Mouse (Mus musculus): ENCODE measurements around the gene Srcin1. TPM values are rescaled to one million over a fixed set of nuclear protein-coding genes. Genes with fewer than 3 reads are reported as not detected.

Gene Srcin1
- polyA plus RNA-seq, 1 experiment from 2014 or later = 9.2 TPM

DNA sequence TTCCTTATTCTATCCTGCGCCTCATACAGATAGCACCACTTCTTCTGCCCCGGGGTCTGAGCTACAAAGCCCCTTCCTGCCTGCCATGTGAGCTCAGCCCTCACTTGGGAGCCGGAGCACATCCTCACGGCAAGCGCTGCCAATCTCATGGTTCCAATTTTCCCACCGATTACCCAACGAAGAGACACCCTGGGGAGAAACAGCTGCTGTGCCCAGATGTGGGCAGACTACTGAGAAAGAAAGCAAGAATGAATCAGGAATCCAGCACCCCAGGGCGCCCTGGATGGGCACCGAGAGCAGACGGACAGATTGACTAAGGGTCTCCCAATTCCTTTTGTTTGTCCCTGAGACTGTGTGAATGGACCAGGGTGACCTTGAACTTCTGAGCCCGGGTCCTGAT, 8.5 kb downstream of the Srcin1 start:
- Histone ChIP-seq H3K4me3 (ENCODE audit: low read depth, low read length) (no peak overlapping the region), H3K4me1 (ENCODE audit: control insufficient read depth, insufficient read depth, low read length) (peaks cover 79% of the 10 kb centered on the region), H3K4me2 (ENCODE audit: low read length) (peak overlapping the region; percentile 2; the same call in 1 of the 2 replicates), H3K36me3 (ENCODE audit: control insufficient read depth, insufficient read depth, low read length) (no peaks in the 10 kb centered on the region), H3K27me3 (ENCODE audit: control insufficient read depth, insufficient read depth, low read depth, low read length) (no peaks in the 10 kb centered on the region), H3K27ac (ENCODE audit: low read length) (no peak overlapping the region), H3K9ac (ENCODE audit: low read depth, low read length) (peak overlapping the region; percentile 4; the same call in 1 of the 2 replicates), H3K9me3 (replicated peaks; ENCODE audit: control insufficient read depth, low read length, poor library complexity, severe bottlenecking) (no peaks in the 10 kb centered on the region)
- no peak for ATAC-seq
- WGBS = 9% methylated on average over 11 of the region's 11 CpGs

DNA sequence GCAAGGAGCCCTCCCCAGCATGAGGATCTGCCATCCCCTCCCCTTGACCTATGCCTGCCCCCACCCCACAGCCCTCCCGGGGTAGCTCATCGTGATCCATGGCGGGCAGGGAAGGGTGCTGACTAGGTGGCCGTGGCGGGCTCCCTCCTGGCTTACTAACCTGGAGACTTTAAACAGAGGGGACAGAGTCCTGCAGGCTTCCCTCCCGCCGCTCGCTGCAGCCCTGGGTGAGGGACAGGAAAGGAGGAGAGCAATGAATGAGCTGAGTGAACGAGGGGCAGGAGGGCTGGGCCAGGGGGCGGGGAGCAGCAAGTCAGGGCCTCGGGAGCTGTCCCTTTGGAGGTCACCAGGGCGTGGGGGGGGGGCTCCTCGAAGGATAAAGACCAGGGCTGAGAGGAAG, 9.4 kb downstream of the Srcin1 start:
- Histone ChIP-seq H3K9me3 (replicated peaks; ENCODE audit: control insufficient read depth, low read length, poor library complexity, severe bottlenecking) (no peaks in the 10 kb centered on the region), H3K9ac (ENCODE audit: low read depth, low read length) (0 out of 2 replicates have a peak overlapping the region, but pooled peaks have one; percentile 27), H3K27me3 (ENCODE audit: control insufficient read depth, insufficient read depth, low read depth, low read length) (no peaks in the 10 kb centered on the region), H3K36me3 (ENCODE audit: control insufficient read depth, insufficient read depth, low read length) (no peaks in the 10 kb centered on the region), H3K4me3 (ENCODE audit: low read depth, low read length) (no peak overlapping the region), H3K4me1 (ENCODE audit: control insufficient read depth, insufficient read depth, low read length) (peaks cover 72% of the 10 kb centered on the region), H3K4me2 (ENCODE audit: low read length) (peak overlapping the region; percentile 23; the same call in 1 of the 2 replicates), H3K27ac (ENCODE audit: low read length) (no peak overlapping the region)
- WGBS = 8% methylated on average over 13 of the region's 13 CpGs
- no peak for ATAC-seq

DNA sequence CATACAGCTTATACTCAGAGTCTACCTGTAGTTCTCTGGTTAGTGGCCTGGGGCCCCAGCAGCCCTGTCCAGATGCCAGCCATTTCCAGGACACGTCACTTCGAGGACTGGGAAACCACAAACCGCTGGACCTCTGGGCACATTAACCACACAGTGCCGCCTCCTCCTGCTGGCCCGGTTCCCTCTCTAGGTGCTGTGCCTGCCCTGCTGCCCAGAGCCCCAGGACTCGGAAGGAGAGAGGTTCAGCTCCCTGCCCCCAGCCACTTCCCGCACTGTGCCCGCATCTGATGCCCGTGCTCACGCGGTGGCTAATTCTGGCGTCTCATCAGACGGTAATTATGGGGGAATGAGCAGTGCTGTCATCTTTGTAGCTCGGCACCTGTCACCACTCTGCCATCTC, 12.3 kb downstream of the Srcin1 start:
- 44% methylated on average over 14 of the region's 14 CpGs for WGBS
- Histone ChIP-seq H3K27me3 (ENCODE audit: control insufficient read depth, insufficient read depth, low read depth, low read length) (no peaks in the 10 kb centered on the region), H3K9me3 (replicated peaks; ENCODE audit: control insufficient read depth, low read length, poor library complexity, severe bottlenecking) (no peaks in the 10 kb centered on the region), H3K4me1 (ENCODE audit: control insufficient read depth, insufficient read depth, low read length) (peaks cover 72% of the 10 kb centered on the region), H3K4me2 (ENCODE audit: low read length) (no peak overlapping the region), H3K4me3 (ENCODE audit: low read depth, low read length) (no peak overlapping the region), H3K36me3 (ENCODE audit: control insufficient read depth, insufficient read depth, low read length) (no peaks in the 10 kb centered on the region), H3K9ac (ENCODE audit: low read depth, low read length) (0 out of 2 replicates have a peak overlapping the region, but pooled peaks have one; percentile 11), H3K27ac (ENCODE audit: low read length) (no peak overlapping the region)
- ATAC-seq = no peak

DNA sequence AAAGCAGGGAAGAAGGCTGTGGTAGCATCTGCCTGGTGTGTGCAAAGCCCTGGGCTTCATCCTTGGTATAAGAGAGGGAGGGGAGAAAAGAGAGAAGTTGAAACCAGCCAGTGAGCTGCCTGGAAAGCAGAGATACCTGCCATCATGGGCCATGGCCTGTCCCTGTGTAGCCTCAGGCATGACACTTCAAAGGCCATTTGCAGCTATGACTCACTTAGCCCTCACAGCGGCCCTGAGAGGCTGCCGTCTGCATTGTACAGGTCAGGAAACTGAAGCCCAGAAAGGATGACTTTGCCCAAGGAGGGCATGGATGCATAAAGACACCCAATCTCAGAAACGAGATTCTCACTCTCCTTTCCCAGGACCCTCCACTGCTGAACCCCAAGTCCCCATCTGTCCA, 13.4 kb downstream of the Srcin1 start:
- Histone ChIP-seq H3K27me3 (ENCODE audit: control insufficient read depth, insufficient read depth, low read depth, low read length) (no peaks in the 10 kb centered on the region), H3K27ac (ENCODE audit: low read length) (no peak overlapping the region), H3K36me3 (ENCODE audit: control insufficient read depth, insufficient read depth, low read length) (no peaks in the 10 kb centered on the region), H3K4me1 (ENCODE audit: control insufficient read depth, insufficient read depth, low read length) (peaks cover 69% of the 10 kb centered on the region), H3K4me3 (ENCODE audit: low read depth, low read length) (no peak overlapping the region), H3K4me2 (ENCODE audit: low read length) (no peak overlapping the region), H3K9me3 (replicated peaks; ENCODE audit: control insufficient read depth, low read length, poor library complexity, severe bottlenecking) (no peaks in the 10 kb centered on the region), H3K9ac (ENCODE audit: low read depth, low read length) (0 out of 2 replicates have a peak overlapping the region, but pooled peaks have one; percentile 11)
- ATAC-seq = no peak
- WGBS = 55% methylated on average over 3 of the region's 3 CpGs

DNA sequence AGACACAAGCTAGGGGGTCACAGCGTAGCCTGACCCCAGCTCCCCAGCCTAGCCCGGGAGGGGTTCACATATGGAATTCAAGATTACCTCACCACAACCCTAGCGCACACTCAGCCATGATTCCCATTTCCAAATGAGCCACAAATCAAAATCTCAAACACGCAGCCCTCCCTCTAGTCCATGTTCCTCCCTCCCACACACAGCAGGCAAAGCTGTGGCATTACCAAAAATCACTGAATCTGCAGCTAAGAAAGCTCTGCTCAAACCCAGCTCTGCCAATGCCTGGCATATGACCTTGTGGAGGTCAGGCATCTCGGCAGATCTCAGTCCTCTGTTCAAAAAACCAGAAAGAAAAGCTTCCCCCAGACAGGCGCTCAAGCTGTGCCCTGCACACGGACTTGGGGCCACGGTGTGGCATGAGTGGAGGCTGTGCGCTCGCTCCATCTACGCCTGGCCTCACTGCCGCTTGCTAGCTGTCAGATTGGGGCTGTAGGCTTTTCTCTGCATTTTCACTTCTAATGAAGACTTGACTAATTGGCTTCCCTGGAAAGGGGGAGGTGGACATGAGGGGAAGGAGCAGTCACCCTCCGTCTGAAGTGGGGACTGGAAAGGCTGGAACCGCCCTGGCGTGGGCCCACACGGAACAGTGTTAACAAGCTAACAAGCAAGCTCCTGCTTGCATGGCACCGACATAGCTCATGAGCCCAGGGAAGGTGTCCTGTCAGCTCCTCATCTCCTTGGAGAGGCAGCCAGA, 15.6 kb downstream of the Srcin1 start:
- 0 out of 2 replicates have a peak overlapping the region, but pooled peaks have one; percentile 35 for H3K27ac ChIP-seq (ENCODE audit: low read length)
- WGBS = 27% methylated on average over 17 of the region's 17 CpGs
- H3K9ac ChIP-seq (ENCODE audit: low read depth, low read length) = peak overlapping the region; percentile 31
- H3K36me3 ChIP-seq (ENCODE audit: control insufficient read depth, insufficient read depth, low read length) = no peaks in the 10 kb centered on the region
- H3K27me3 ChIP-seq (ENCODE audit: control insufficient read depth, insufficient read depth, low read depth, low read length) = no peaks in the 10 kb centered on the region
- peaks cover 65% of the 10 kb centered on the region for H3K4me1 ChIP-seq (ENCODE audit: control insufficient read depth, insufficient read depth, low read length)
- no peak overlapping the region for H3K4me3 ChIP-seq (ENCODE audit: low read depth, low read length)
- no peak for ATAC-seq
- H3K9me3 ChIP-seq (replicated peaks; ENCODE audit: control insufficient read depth, low read length, poor library complexity, severe bottlenecking) = no peaks in the 10 kb centered on the region
- H3K4me2 ChIP-seq (ENCODE audit: low read length) = no peak overlapping the region

DNA sequence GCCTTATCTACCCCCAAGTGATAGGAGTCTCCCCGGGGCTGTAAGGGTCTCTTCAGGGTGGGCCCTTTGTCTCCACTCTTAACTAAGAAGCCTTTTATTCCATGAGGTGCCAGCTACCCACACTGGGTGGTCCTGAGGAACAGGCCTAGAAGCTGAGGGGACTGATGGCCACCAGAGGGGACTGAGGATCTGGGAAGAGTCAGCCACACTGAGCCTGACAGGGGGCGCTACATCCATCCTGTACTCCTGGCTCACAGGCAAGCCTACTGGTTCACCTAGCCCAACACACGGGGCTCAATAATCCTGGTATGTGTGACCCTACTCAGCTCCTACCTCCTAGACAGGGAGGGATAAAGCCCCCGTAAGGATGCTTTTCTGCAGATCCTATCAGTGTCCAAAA, 16.4 kb downstream of the Srcin1 start:
- Histone ChIP-seq H3K9ac (ENCODE audit: low read depth, low read length) (no peak overlapping the region), H3K4me2 (ENCODE audit: low read length) (no peak overlapping the region), H3K4me1 (ENCODE audit: control insufficient read depth, insufficient read depth, low read length) (peaks cover 65% of the 10 kb centered on the region), H3K4me3 (ENCODE audit: low read depth, low read length) (no peak overlapping the region), H3K9me3 (replicated peaks; ENCODE audit: control insufficient read depth, low read length, poor library complexity, severe bottlenecking) (no peaks in the 10 kb centered on the region), H3K27ac (ENCODE audit: low read length) (no peak overlapping the region), H3K27me3 (ENCODE audit: control insufficient read depth, insufficient read depth, low read depth, low read length) (no peaks in the 10 kb centered on the region), H3K36me3 (ENCODE audit: control insufficient read depth, insufficient read depth, low read length) (no peaks in the 10 kb centered on the region)
- no peak for ATAC-seq
- WGBS = 32% methylated on average over 4 of the region's 4 CpGs

DNA sequence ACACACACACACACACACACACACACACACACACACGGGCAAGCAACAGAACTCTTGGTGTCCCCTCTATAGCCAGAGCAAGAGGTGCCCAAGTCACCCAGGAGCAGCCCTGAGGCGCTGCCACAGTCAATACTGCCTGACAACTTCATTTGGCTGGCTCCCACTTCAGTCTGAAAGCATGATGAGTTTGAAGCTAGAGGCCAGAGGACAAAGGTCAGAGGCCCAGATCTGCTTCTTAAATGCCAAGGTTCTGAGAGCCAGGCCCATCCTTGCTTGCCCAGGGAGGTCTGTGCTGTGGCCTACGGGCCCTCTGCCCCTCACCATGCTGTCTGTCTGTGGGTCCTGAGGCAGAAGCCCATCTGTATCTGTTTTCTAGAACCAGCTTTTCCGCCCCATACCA, 18.1 kb downstream of the Srcin1 start:
- H3K9ac ChIP-seq (ENCODE audit: low read depth, low read length) = no peak overlapping the region
- no peaks in the 10 kb centered on the region for H3K27me3 ChIP-seq (ENCODE audit: control insufficient read depth, insufficient read depth, low read depth, low read length)
- WGBS = 56% methylated on average over 3 of the region's 4 CpGs
- ATAC-seq = no peak
- H3K27ac ChIP-seq (ENCODE audit: low read length) = no peak overlapping the region
- H3K9me3 ChIP-seq (replicated peaks; ENCODE audit: control insufficient read depth, low read length, poor library complexity, severe bottlenecking) = no peaks in the 10 kb centered on the region
- H3K4me1 ChIP-seq (ENCODE audit: control insufficient read depth, insufficient read depth, low read length) = peaks cover 58% of the 10 kb centered on the region
- H3K36me3 ChIP-seq (ENCODE audit: control insufficient read depth, insufficient read depth, low read length) = no peaks in the 10 kb centered on the region
- H3K4me3 ChIP-seq (ENCODE audit: low read depth, low read length) = no peak overlapping the region
- H3K4me2 ChIP-seq (ENCODE audit: low read length) = no peak overlapping the region

DNA sequence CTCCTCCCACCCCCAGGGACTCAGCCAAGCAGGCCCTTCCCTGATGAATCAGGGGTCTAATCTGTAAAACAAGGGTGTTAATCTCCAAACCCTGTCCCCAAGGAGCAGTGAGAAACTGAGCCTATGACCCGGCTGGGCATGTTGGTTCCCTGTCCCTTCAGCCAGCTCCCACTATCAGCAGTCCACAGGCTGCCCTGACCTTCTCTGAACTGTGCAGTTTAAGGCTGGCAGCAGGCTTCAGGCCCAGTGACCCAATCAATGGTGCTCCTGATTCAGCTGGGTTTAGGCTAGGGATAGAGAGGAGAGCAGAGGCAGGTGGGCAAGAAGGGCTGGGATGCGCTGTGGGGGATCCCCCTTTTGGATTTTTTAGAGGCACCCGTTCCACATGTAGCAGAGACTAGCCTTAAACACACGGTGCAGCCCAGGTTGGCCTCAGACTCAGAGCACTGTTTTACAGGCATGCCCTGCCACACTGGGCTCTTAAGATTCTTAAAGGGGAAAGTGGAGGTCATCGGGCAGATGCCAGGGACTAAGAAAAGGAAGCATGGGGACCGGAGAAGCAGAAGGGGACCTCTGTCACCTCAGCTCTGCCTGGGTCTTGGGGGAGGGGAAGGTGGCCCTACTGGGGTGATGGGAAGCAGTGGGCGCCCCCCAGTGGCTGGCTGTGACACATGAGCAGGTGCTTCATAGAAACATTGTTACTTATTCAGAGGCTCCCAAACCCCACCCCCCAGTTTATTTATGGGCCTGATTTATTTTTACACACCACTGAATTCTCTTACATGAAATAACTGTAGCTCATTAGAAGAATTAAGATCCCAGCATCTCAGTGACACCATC, 19.2 kb downstream of the Srcin1 start:
- WGBS = 7% methylated on average over 7 of the region's 7 CpGs
- no peak for ATAC-seq
- Histone ChIP-seq H3K4me3 (ENCODE audit: low read depth, low read length) (no peak overlapping the region), H3K4me2 (ENCODE audit: low read length) (no peak overlapping the region), H3K4me1 (ENCODE audit: control insufficient read depth, insufficient read depth, low read length) (peaks cover 66% of the 10 kb centered on the region), H3K36me3 (ENCODE audit: control insufficient read depth, insufficient read depth, low read length) (no peaks in the 10 kb centered on the region), H3K27ac (ENCODE audit: low read length) (no peak overlapping the region), H3K27me3 (ENCODE audit: control insufficient read depth, insufficient read depth, low read depth, low read length) (no peaks in the 10 kb centered on the region), H3K9ac (ENCODE audit: low read depth, low read length) (peak overlapping the region; percentile 42), H3K9me3 (replicated peaks; ENCODE audit: control insufficient read depth, low read length, poor library complexity, severe bottlenecking) (no peaks in the 10 kb centered on the region)

DNA sequence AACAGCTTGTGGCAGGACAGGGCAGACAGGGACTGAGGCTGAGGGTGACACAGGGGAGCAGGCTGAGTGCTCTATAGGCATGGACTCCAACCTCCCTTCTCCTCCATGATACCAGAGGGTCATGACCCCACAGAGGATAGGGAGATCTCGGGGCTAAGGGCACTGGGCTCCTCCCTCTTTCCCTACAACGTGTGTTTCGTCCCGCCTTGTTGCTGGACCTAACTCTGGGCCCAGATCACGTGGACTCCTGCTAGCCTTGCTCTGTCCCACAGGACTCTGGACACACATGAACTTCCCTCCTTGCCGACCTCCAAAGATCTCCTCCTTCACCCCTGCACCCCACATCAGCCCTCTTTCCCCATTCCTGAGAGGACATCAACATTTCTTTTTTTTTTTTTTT, 20.8 kb downstream of the Srcin1 start:
- Histone ChIP-seq H3K9ac (ENCODE audit: low read depth, low read length) (no peak overlapping the region), H3K4me1 (ENCODE audit: control insufficient read depth, insufficient read depth, low read length) (peaks cover 55% of the 10 kb centered on the region), H3K9me3 (replicated peaks; ENCODE audit: control insufficient read depth, low read length, poor library complexity, severe bottlenecking) (no peaks in the 10 kb centered on the region), H3K4me2 (ENCODE audit: low read length) (no peak overlapping the region), H3K27ac (ENCODE audit: low read length) (no peak overlapping the region), H3K36me3 (ENCODE audit: control insufficient read depth, insufficient read depth, low read length) (no peaks in the 10 kb centered on the region), H3K27me3 (ENCODE audit: control insufficient read depth, insufficient read depth, low read depth, low read length) (no peaks in the 10 kb centered on the region), H3K4me3 (ENCODE audit: low read depth, low read length) (no peak overlapping the region)
- WGBS = 40% methylated on average over 6 of the region's 6 CpGs
- no peak for ATAC-seq

Measured in midbrain, embryonic 16.5 days (tissue).